Mouse (Mus musculus): ENCODE results near the gene Timm22.

DNA sequence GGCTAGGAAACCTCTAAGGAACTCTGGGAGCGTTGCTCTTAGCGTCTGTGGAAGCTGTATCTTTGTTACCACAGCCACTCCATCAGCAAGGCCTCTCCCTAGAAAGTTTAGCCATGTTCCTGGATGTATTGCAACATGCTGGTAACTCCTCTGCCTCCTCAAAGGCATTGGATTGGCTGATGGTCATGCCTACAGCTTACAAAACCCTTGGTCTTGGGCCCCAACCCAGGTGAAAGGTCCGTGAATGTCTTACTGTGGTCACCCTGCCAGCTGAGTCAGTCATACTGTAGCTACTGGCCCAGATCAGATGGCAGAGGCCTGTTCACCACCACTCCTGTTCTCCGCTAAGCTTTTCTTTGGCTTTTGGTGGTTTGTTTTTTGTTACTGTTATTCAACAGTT, 8.2 kb downstream of the Timm22 start:
- TF ChIP-seq POLR2A (IDR thresholded peaks at IDR 0.05; ENCODE audit: insufficient read depth, low read depth, low read length) = no peak
- TF ChIP-seq CTCF (IDR thresholded peaks at IDR 0.05; ENCODE audit: insufficient read depth, low read depth, low read length) = no peak
